Mouse (Mus musculus) heart, embryonic 10.5 days (tissue): Measurements from ENCODE around the gene Map2k1. TPM values are rescaled to one million over a fixed set of nuclear protein-coding genes. Genes with fewer than 3 reads are reported as not detected.
"Not testable (repeated sequence)": the region's sequence is repeated elsewhere in the genome, so short reads cannot be mapped to it uniquely, and the experiment has no call there.

Experiments used
- DNase-seq: peaks from one replicate; pipeline ENCODE4 v3.0.0-alpha.2; 2017; ENCODE audit warnings: low spot score
- H3K27ac ChIP-seq: fragments of 300-500 bp; sonication (generic); 2 replicates; pipeline ENCODE4 v1.5.1; 2016; ENCODE audit warnings: mild to moderate bottlenecking
- H3K27me3 ChIP-seq: fragments of 300-500 bp; sonication (generic); 2 replicates; pipeline ENCODE4 v1.6.1; 2016; ENCODE audit warnings: mild to moderate bottlenecking; ENCODE audit not compliant: poor library complexity, insufficient read depth, severe bottlenecking
- H3K36me3 ChIP-seq: fragments of 300-500 bp; sonication (generic); 2 replicates; pipeline ENCODE4 v1.6.1; 2016; ENCODE audit warnings: mild to moderate bottlenecking, moderate library complexity
- H3K4me1 ChIP-seq: fragments of 300-500 bp; sonication (generic); 2 replicates; pipeline ENCODE4 v1.6.1; 2016; ENCODE audit warnings: mild to moderate bottlenecking
- H3K4me3 ChIP-seq: fragments of 300-500 bp; sonication (generic); 2 replicates; pipeline ENCODE4 v1.5.1; 2016; ENCODE audit warnings: mild to moderate bottlenecking, moderate library complexity
- H3K9me3 ChIP-seq: fragments of 300-500 bp; sonication (generic); 2 replicates; pipeline ENCODE4 v1.6.1; 2016; ENCODE audit warnings: mild to moderate bottlenecking, moderate library complexity
- WGBS: fragments of 180-500 bp; shearing (Covaris S2); methylation state at CpG from one replicate; pipeline ENCODE4 v1.1.7; 2016; 5-methylcytosine and 5-hydroxymethylcytosine counted together
- polyA plus RNA-seq: library from polyadenylated mRNA; unstranded; fragments of >200 nt; fragmentation: Nextera tagmentation; extraction: Ambion mirVana; gene quantifications from 2 replicates; pipeline ENCODE4 v1.2.1, GENCODE M21; 2016

The Map2k1 gene
- polyA plus RNA-seq, 1 experiment from 2014 or later: 108 TPM

GRCm38 (mm10) chr9:64219305-64219704, 34.1 kb downstream of the Map2k1 start:
- 75% methylated on average over 1 of the region's 1 CpGs for WGBS
- Histone ChIP-seq H3K9me3 (no peaks in the 10 kb centered on the region), H3K4me3 (no peak overlapping the region), H3K27ac (no peak overlapping the region), H3K27me3 (no peaks in the 10 kb centered on the region), H3K36me3 (peaks cover 6% of the 10 kb centered on the region), H3K4me1 (peaks cover 28% of the 10 kb centered on the region)
- DNase-seq: no peak

GRCm38 (mm10) chr9:64217887-64218286, 35.5 kb downstream of the Map2k1 start:
- Histone ChIP-seq H3K36me3 (peaks cover 8% of the 10 kb centered on the region), H3K27ac (no peak overlapping the region), H3K4me1 (peaks cover 28% of the 10 kb centered on the region), H3K9me3 (no peaks in the 10 kb centered on the region), H3K4me3 (no peak overlapping the region), H3K27me3 (no peaks in the 10 kb centered on the region)
- no peak for DNase-seq

- H3K9me3 ChIP-seq: no peaks in the 10 kb centered on the region
- H3K27ac ChIP-seq: no peak overlapping the region
- peaks cover 20% of the 10 kb centered on the region for H3K36me3 ChIP-seq
- H3K27me3 ChIP-seq: no peaks in the 10 kb centered on the region
- H3K4me3 ChIP-seq: no peak overlapping the region
- H3K4me1 ChIP-seq: peaks cover 26% of the 10 kb centered on the region
- no peak for DNase-seq
- 88% methylated on average over 2 of the region's 2 CpGs for WGBS
Measured at GRCm38 (mm10) chr9:64216641-64217040, 36.8 kb downstream of the Map2k1 start.

- H3K27me3 ChIP-seq: no peaks in the 10 kb centered on the region
- no peaks in the 10 kb centered on the region for H3K9me3 ChIP-seq
- H3K27ac ChIP-seq: no peak overlapping the region
- peaks cover 26% of the 10 kb centered on the region for H3K4me1 ChIP-seq
- H3K4me3 ChIP-seq: no peak overlapping the region
- peaks cover 25% of the 10 kb centered on the region for H3K36me3 ChIP-seq
- DNase-seq: no peak
- WGBS: 67% methylated on average over 4 of the region's 4 CpGs
Measured at GRCm38 (mm10) chr9:64216090-64216489, 37.3 kb downstream of the Map2k1 start.

- WGBS: 86% methylated on average over 17 of the region's 17 CpGs
- Histone ChIP-seq H3K27ac (no peak overlapping the region), H3K4me1 (peaks cover 19% of the 10 kb centered on the region), H3K36me3 (peaks cover 40% of the 10 kb centered on the region), H3K27me3 (no peaks in the 10 kb centered on the region), H3K4me3 (no peak overlapping the region), H3K9me3 (no peaks in the 10 kb centered on the region)
- no peak for DNase-seq
Measured at GRCm38 (mm10) chr9:64214452-64214851, 39.0 kb downstream of the Map2k1 start.

- Histone ChIP-seq H3K4me3 (no peak overlapping the region), H3K27ac (no peak overlapping the region), H3K9me3 (no peaks in the 10 kb centered on the region), H3K36me3 (peaks cover 75% of the 10 kb centered on the region), H3K4me1 (no peaks in the 10 kb centered on the region), H3K27me3 (no peaks in the 10 kb centered on the region)
- 80% methylated on average over 3 of the region's 3 CpGs for WGBS
- DNase-seq: no peak
Measured at GRCm38 (mm10) chr9:64207509-64208084, 45.8 kb downstream of the Map2k1 start.

- DNase-seq: no peak
- Histone ChIP-seq H3K4me3 (no peak overlapping the region), H3K4me1 (peaks cover 9% of the 10 kb centered on the region), H3K27ac (no peak overlapping the region), H3K27me3 (no peaks in the 10 kb centered on the region), H3K36me3 (peaks cover 55% of the 10 kb centered on the region), H3K9me3 (no peaks in the 10 kb centered on the region)
Measured at GRCm38 (mm10) chr9:64202866-64203265, 50.6 kb downstream of the Map2k1 start.

- H3K27me3 ChIP-seq: no peaks in the 10 kb centered on the region
- DNase-seq: no peak
- peaks cover 9% of the 10 kb centered on the region for H3K4me1 ChIP-seq
- H3K36me3 ChIP-seq: peaks cover 59% of the 10 kb centered on the region
- H3K4me3 ChIP-seq: no peak overlapping the region
- H3K27ac ChIP-seq: no peak overlapping the region
- no peaks in the 10 kb centered on the region for H3K9me3 ChIP-seq
Measured at GRCm38 (mm10) chr9:64202331-64202730, 51.1 kb downstream of the Map2k1 start.

GRCm38 (mm10) chr9:64199897-64200296, 53.5 kb downstream of the Map2k1 start:
- no peaks in the 10 kb centered on the region for H3K9me3 ChIP-seq
- DNase-seq: no peak
- H3K27me3 ChIP-seq: no peaks in the 10 kb centered on the region
- WGBS: 78% methylated on average over 2 of the region's 2 CpGs
- peaks cover 20% of the 10 kb centered on the region for H3K4me1 ChIP-seq
- H3K27ac ChIP-seq: no peak overlapping the region
- H3K36me3 ChIP-seq: peaks cover 62% of the 10 kb centered on the region
- no peak overlapping the region for H3K4me3 ChIP-seq

GRCm38 (mm10) chr9:64198763-64199418, 54.5 kb downstream of the Map2k1 start:
- not testable (repeated sequence) for H3K27me3 ChIP-seq, H3K27ac ChIP-seq, H3K9me3 ChIP-seq, H3K4me3 ChIP-seq, DNase-seq
- H3K36me3 ChIP-seq: peaks cover 53% of the 10 kb centered on the region
- 76% methylated on average over 7 of the region's 7 CpGs for WGBS
- H3K4me1 ChIP-seq: peaks cover 20% of the 10 kb centered on the region

GRCm38 (mm10) chr9:64198068-64198762, 55.2 kb downstream of the Map2k1 start:
- H3K9me3 ChIP-seq: no peaks in the 10 kb centered on the region
- 88% methylated on average over 5 of the region's 5 CpGs for WGBS
- no peak overlapping the region for H3K4me3 ChIP-seq
- peaks cover 54% of the 10 kb centered on the region for H3K36me3 ChIP-seq
- no peak overlapping the region for H3K27ac ChIP-seq
- DNase-seq: no peak
- no peaks in the 10 kb centered on the region for H3K27me3 ChIP-seq
- H3K4me1 ChIP-seq: peaks cover 20% of the 10 kb centered on the region

GRCm38 (mm10) chr9:64197524-64197923, 55.9 kb downstream of the Map2k1 start:
- Histone ChIP-seq H3K4me3 (no peak overlapping the region), H3K27ac (no peak overlapping the region), H3K4me1 (peaks cover 20% of the 10 kb centered on the region), H3K27me3 (no peaks in the 10 kb centered on the region), H3K9me3 (no peaks in the 10 kb centered on the region), H3K36me3 (peaks cover 54% of the 10 kb centered on the region)
- 88% methylated on average over 8 of the region's 8 CpGs for WGBS
- no peak for DNase-seq

GRCm38 (mm10) chr9:64195554-64195953, 57.9 kb downstream of the Map2k1 start:
- H3K4me3 ChIP-seq: no peak overlapping the region
- no peaks in the 10 kb centered on the region for H3K9me3 ChIP-seq
- DNase-seq: no peak
- WGBS: 64% methylated on average over 4 of the region's 4 CpGs
- no peak overlapping the region for H3K27ac ChIP-seq
- peaks cover 59% of the 10 kb centered on the region for H3K36me3 ChIP-seq
- H3K4me1 ChIP-seq: peaks cover 20% of the 10 kb centered on the region
- H3K27me3 ChIP-seq: no peaks in the 10 kb centered on the region
